Mouse (Mus musculus): Measurements from ENCODE around the gene Cxadr. TPM values are rescaled to one million over a fixed set of nuclear protein-coding genes. Genes with fewer than 3 reads are reported as not detected.

Gene Cxadr
- polyA plus RNA-seq, 1 experiment from 2014 or later, result 112 TPM

GRCm38 (mm10) chr16:78280093-78280881, 21.0 kb upstream of the Cxadr start:
- H3K4me1 ChIP-seq, result no peaks in the 10 kb centered on the region
- no peaks in the 10 kb centered on the region for H3K27me3 ChIP-seq
- no peak overlapping the region for H3K4me3 ChIP-seq
- WGBS, result 77% methylated on average over 5 of the region's 5 CpGs
- no peaks in the 10 kb centered on the region for H3K9me3 ChIP-seq (replicated peaks)
- ATAC-seq (ENCODE audit: low FRiP score), result 0 out of 2 replicates have a peak, but pooled peaks have one; percentile 29
- no peaks in the 10 kb centered on the region for H3K36me3 ChIP-seq
- no peak overlapping the region for H3K4me2 ChIP-seq (replicated peaks)
- no peak overlapping the region for H3K27ac ChIP-seq
- H3K9ac ChIP-seq, result no peak overlapping the region

GRCm38 (mm10) chr16:78283231-78283630, 18.1 kb upstream of the Cxadr start:
- Histone ChIP-seq H3K27ac (no peak overlapping the region), H3K36me3 (no peaks in the 10 kb centered on the region), H3K9ac (no peak overlapping the region), H3K4me3 (no peak overlapping the region), H3K9me3 (replicated peaks) (no peaks in the 10 kb centered on the region), H3K27me3 (no peaks in the 10 kb centered on the region), H3K4me1 (no peaks in the 10 kb centered on the region), H3K4me2 (replicated peaks) (no peak overlapping the region)
- WGBS, result 86% methylated on average over 5 of the region's 5 CpGs
- ATAC-seq (ENCODE audit: low FRiP score), result no peak

GRCm38 (mm10) chr16:78294051-78294450, 7.2 kb upstream of the Cxadr start:
- Histone ChIP-seq H3K4me2 (replicated peaks) (no peak overlapping the region), H3K9ac (no peak overlapping the region), H3K4me1 (no peaks in the 10 kb centered on the region), H3K9me3 (replicated peaks) (no peaks in the 10 kb centered on the region), H3K27me3 (no peaks in the 10 kb centered on the region; the same call in 1 of the 2 replicates), H3K36me3 (no peaks in the 10 kb centered on the region), H3K27ac (no peak overlapping the region), H3K4me3 (no peak overlapping the region)
- 90% methylated on average over 1 of the region's 1 CpGs for WGBS
- no peak for ATAC-seq (ENCODE audit: low FRiP score)

- no peaks in the 10 kb centered on the region for H3K9me3 ChIP-seq (replicated peaks)
- ATAC-seq (ENCODE audit: low FRiP score), result no peak
- H3K4me3 ChIP-seq, result no peak overlapping the region
- H3K36me3 ChIP-seq, result no peaks in the 10 kb centered on the region
- no peak overlapping the region for H3K9ac ChIP-seq
- 50% methylated on average over 5 of the region's 5 CpGs for WGBS
- H3K4me1 ChIP-seq, result no peaks in the 10 kb centered on the region
- no peaks in the 10 kb centered on the region; the same call in 1 of the 2 replicates for H3K27me3 ChIP-seq
- no peak overlapping the region for H3K4me2 ChIP-seq (replicated peaks)
- no peak overlapping the region for H3K27ac ChIP-seq
Observed at GRCm38 (mm10) chr16:78294606-78295275, 6.5 kb upstream of the Cxadr start.

- Histone ChIP-seq H3K27ac (no peak overlapping the region), H3K9me3 (replicated peaks) (no peaks in the 10 kb centered on the region; the same call in 1 of the 2 replicates), H3K4me3 (no peak overlapping the region), H3K27me3 (no peaks in the 10 kb centered on the region; the same call in 1 of the 2 replicates), H3K4me2 (replicated peaks) (no peak overlapping the region), H3K36me3 (no peaks in the 10 kb centered on the region), H3K9ac (no peak overlapping the region), H3K4me1 (no peaks in the 10 kb centered on the region)
- ATAC-seq (ENCODE audit: low FRiP score), result no peak
- 38% methylated on average over 4 of the region's 4 CpGs for WGBS
Observed at GRCm38 (mm10) chr16:78295601-78296000, 5.7 kb upstream of the Cxadr start.

DNA sequence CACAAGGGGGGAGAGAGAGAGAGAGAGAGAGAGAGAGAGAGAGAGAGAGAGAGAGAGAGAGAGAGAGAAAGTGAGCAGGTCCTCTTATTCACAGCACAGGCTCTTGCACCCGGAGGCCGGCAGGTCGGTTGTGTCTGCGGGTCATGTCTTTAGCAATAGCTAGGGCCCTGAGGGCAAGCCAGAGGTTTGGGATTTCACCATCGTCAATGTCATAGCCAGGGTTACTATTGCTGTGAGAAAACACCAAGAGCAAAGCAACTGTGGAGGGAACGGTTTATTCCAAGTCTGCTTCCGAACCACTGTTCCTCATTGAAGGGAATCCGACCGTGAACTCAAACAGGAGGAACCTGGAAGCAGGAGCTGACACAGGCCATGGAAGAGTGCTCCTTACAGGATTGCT, 5.2 kb upstream of the Cxadr start:
- Histone ChIP-seq H3K4me3 (no peak overlapping the region), H3K36me3 (no peaks in the 10 kb centered on the region), H3K9ac (no peak overlapping the region), H3K27me3 (no peaks in the 10 kb centered on the region; the same call in 1 of the 2 replicates), H3K27ac (no peak overlapping the region), H3K4me2 (replicated peaks) (no peak overlapping the region), H3K9me3 (replicated peaks) (no peaks in the 10 kb centered on the region; the same call in 1 of the 2 replicates), H3K4me1 (0 out of 2 replicates have a peak, but pooled peaks cover 3% of the 10 kb centered on the region)
- ATAC-seq (ENCODE audit: low FRiP score), result no peak
- 72% methylated on average over 9 of the region's 9 CpGs for WGBS

DNA sequence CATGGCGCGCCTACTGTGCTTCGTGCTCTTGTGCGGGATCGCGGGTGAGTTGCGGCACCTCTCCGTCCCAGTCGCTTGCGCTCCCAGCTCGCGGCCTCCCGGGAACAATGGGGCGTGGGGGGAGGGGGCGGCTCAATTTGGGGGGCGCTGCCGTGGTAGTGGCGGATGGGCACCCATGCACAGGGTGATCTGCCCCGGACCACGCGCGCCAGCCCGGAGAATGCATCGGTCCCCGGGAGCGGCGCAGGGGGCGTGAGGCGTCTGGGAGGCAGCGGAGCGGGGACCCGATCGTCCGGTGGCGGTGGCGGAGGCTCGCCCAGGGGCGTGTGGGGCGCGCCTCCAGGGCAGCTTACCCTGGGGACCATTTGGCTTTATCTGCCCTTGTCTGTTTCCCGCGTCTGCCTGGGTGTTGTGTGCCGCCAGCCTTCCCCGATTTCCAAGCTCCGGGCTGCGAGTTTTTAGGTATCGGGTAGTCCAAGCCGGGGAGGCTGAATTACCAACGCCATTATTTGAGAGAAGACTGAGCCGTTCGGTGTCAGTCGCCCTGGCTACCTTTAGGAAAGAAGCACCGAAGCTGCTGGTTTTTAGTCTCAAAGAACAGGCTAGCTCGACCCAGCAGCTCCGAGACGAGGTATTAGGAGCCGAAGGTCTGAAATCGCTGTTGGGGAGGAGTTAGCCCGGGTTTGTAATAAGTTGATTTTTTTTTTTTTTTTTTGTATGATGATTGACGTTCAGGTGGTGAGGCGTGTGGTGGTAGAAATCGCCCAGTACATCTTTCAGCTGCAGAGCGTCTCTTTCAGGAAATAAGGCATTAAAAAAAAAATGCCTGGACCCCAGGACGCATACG, 765 bp downstream of the Cxadr start:
- peak overlapping the region; percentile 87 for H3K4me3 ChIP-seq
- peaks cover 29% of the 10 kb centered on the region for H3K4me1 ChIP-seq
- peak overlapping the region; percentile 89 for H3K9ac ChIP-seq
- no peaks in the 10 kb centered on the region; the same call in 1 of the 2 replicates for H3K27me3 ChIP-seq
- H3K9me3 ChIP-seq (replicated peaks), result no peaks in the 10 kb centered on the region; the same call in 1 of the 2 replicates
- H3K4me2 ChIP-seq (replicated peaks), result peak overlapping the region; percentile 69
- ATAC-seq (ENCODE audit: low FRiP score), result peak; percentile 70
- peaks cover 3% of the 10 kb centered on the region; the same call in 1 of the 2 replicates for H3K36me3 ChIP-seq
- under 1% methylated on average over 61 of the region's 65 CpGs for WGBS
- peak overlapping the region; percentile 94 for H3K27ac ChIP-seq

GRCm38 (mm10) chr16:78302678-78303050, 1.4 kb downstream of the Cxadr start:
- Histone ChIP-seq H3K9ac (peak overlapping the region; percentile 89), H3K9me3 (replicated peaks) (no peaks in the 10 kb centered on the region; the same call in 1 of the 2 replicates), H3K4me2 (replicated peaks) (peak overlapping the region; percentile 69), H3K4me3 (peak overlapping the region; percentile 87), H3K36me3 (peaks cover 3% of the 10 kb centered on the region; the same call in 1 of the 2 replicates), H3K27me3 (no peaks in the 10 kb centered on the region), H3K4me1 (peaks cover 31% of the 10 kb centered on the region), H3K27ac (peak overlapping the region; percentile 41; the same call in 1 of the 2 replicates)
- peak; percentile 30; the same call in 1 of the 2 replicates for ATAC-seq (ENCODE audit: low FRiP score)
- WGBS, result 2% methylated on average over 10 of the region's 10 CpGs

DNA sequence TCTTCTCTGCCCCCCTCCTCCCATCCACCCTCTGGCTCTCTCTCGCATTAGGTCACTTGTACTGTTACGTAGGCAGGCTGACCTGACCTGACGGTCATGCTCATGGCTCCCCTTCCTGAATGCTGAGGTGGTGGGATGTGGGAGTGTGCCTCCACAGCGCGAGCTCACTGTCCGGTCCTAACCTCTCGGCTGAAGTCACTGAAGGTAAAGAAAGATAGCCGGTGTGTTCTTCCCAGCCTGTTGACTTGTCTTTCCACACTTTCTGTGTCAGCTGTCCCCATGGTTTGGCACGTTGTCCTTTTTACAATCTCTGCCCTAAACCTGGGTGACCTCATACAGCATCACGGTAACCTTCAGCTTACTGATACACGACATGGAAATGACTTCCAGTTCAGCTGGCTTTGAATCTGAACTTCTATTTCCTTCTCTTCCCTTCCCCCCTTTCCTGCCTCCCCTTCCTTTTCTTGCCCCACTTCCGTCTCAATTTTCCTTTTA, 4.4 kb downstream of the Cxadr start:
- Histone ChIP-seq H3K4me2 (replicated peaks) (no peak overlapping the region), H3K4me3 (no peak overlapping the region), H3K27ac (no peak overlapping the region), H3K4me1 (peaks cover 34% of the 10 kb centered on the region), H3K9ac (no peak overlapping the region), H3K27me3 (no peaks in the 10 kb centered on the region), H3K36me3 (peaks cover 6% of the 10 kb centered on the region; the same call in 1 of the 2 replicates), H3K9me3 (replicated peaks) (no peaks in the 10 kb centered on the region)
- 85% methylated on average over 12 of the region's 12 CpGs for WGBS
- no peak for ATAC-seq (ENCODE audit: low FRiP score)

- no peaks in the 10 kb centered on the region for H3K9me3 ChIP-seq (replicated peaks)
- H3K27me3 ChIP-seq, result no peaks in the 10 kb centered on the region
- H3K4me1 ChIP-seq, result peaks cover 32% of the 10 kb centered on the region
- H3K36me3 ChIP-seq, result peaks cover 6% of the 10 kb centered on the region; the same call in 1 of the 2 replicates
- H3K4me2 ChIP-seq (replicated peaks), result no peak overlapping the region
- WGBS, result 82% methylated on average over 8 of the region's 8 CpGs
- ATAC-seq (ENCODE audit: low FRiP score), result no peak
- no peak overlapping the region for H3K4me3 ChIP-seq
- H3K27ac ChIP-seq, result no peak overlapping the region
- no peak overlapping the region for H3K9ac ChIP-seq
Observed at GRCm38 (mm10) chr16:78306606-78307005, 5.3 kb downstream of the Cxadr start.

DNA sequence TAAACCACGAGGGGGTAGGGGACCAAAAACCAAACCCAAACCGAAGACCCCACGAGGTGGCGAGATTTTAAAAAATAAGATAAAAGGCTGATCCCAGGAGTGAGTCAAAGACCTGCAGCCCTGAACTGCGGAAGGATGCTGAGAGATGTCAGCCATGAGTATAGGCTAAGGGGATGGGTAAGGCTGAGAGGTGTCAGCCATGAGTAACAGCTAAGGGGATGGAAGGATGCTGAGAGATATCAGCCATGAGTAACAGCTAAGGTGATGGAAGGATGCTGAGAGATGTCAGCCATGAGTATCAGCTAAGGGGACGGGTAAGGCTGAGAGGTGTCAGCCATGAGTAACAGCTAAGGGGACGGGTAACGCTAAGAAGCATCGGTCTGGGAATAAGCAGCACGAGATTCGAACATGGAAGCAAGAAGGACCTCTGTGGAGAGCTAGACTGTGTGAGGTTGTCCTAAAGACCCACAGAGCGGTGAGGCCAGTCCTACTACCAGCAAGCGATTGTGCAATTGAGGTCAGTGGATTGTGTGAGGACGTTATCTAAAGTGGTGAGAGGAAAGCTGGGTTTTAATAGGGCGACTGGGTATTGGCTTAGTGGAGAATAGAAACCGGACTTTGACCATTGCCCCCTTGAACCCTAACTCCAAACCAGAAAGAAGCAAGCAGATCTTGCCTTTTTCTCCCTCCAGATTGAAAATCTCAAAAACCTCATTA, 6.3 kb downstream of the Cxadr start:
- no peak overlapping the region for H3K4me3 ChIP-seq
- H3K27me3 ChIP-seq, result no peaks in the 10 kb centered on the region
- peaks cover 42% of the 10 kb centered on the region for H3K4me1 ChIP-seq
- no peak overlapping the region for H3K27ac ChIP-seq
- WGBS, result 96% methylated on average over 16 of the region's 16 CpGs
- H3K36me3 ChIP-seq, result peaks cover 6% of the 10 kb centered on the region; the same call in 1 of the 2 replicates
- no peak overlapping the region for H3K4me2 ChIP-seq (replicated peaks)
- no peak overlapping the region for H3K9ac ChIP-seq
- no peak for ATAC-seq (ENCODE audit: low FRiP score)
- no peaks in the 10 kb centered on the region for H3K9me3 ChIP-seq (replicated peaks)

Data from hindbrain, embryonic 12.5 days (tissue).